Mouse (Mus musculus): ENCODE measurements around the gene Heatr4. TPM values are rescaled to one million over a fixed set of nuclear protein-coding genes. Genes with fewer than 3 reads are reported as not detected.

Heatr4 gene
- total and polyA plus RNA-seq, 2 experiments from 2014 or later, result 0.16 TPM; not detected in 1

- Histone ChIP-seq H3K4me3 (ENCODE audit: low read length) (no peak overlapping the region), H3K4me2 (ENCODE audit: low read depth, low read length) (no peak overlapping the region), H3K27me3 (ENCODE audit: insufficient read depth, low read length) (no peaks in the 10 kb centered on the region), H3K36me3 (ENCODE audit: insufficient read depth, low read length) (no peaks in the 10 kb centered on the region), H3K27ac (peak overlapping the region; percentile 58), H3K9ac (replicated peaks; ENCODE audit: low read length) (no peak overlapping the region), H3K9me3 (ENCODE audit: low read length) (0 out of 2 replicates have a peak, but pooled peaks cover 3% of the 10 kb centered on the region), H3K4me1 (ENCODE audit: insufficient read depth, low read length) (peaks cover 4% of the 10 kb centered on the region; the same call in 1 of the 2 replicates)
- TF ChIP-seq CTCF (IDR thresholded peaks at IDR 0.05; ENCODE audit: low read depth), result no peak
- DNase-seq (ENCODE audit: low spot score) (no peak), ATAC-seq (no peak)
- 47% methylated on average over 11 of the region's 11 CpGs for WGBS
Observed at GRCm38 (mm10) chr12:83998341-83999107, 13.9 kb upstream of the Heatr4 start.

GRCm38 (mm10) chr12:83997221-83997620 is 12.6 kb upstream of the Heatr4 start:
- no peak overlapping the region for H3K27ac ChIP-seq
- no peak overlapping the region for H3K4me3 ChIP-seq (ENCODE audit: low read length)
- no peak for TF ChIP-seq CTCF (IDR thresholded peaks at IDR 0.05; ENCODE audit: low read depth)

GRCm38 (mm10) chr12:83989378-83989777 is 4.7 kb upstream of the Heatr4 start:
- Histone ChIP-seq H3K9me3 (ENCODE audit: low read length) (no peaks in the 10 kb centered on the region), H3K4me2 (ENCODE audit: low read depth, low read length) (no peak overlapping the region), H3K4me1 (ENCODE audit: insufficient read depth, low read length) (no peaks in the 10 kb centered on the region), H3K27me3 (ENCODE audit: insufficient read depth, low read length) (no peaks in the 10 kb centered on the region), H3K9ac (replicated peaks; ENCODE audit: low read length) (no peak overlapping the region), H3K36me3 (ENCODE audit: insufficient read depth, low read length) (no peaks in the 10 kb centered on the region), H3K27ac (no peak overlapping the region), H3K4me3 (ENCODE audit: low read length) (no peak overlapping the region)
- ATAC-seq, result no peak
- no peak for DNase-seq (ENCODE audit: low spot score)
- 98% methylated on average over 4 of the region's 4 CpGs for WGBS
- TF ChIP-seq CTCF (IDR thresholded peaks at IDR 0.05; ENCODE audit: low read depth), result no peak

More at GRCm38 (mm10) chr12:83997221-83997620, 12.6 kb upstream of the Heatr4 start:
- H3K4me1 ChIP-seq (ENCODE audit: insufficient read depth, low read length), result peaks cover 4% of the 10 kb centered on the region; the same call in 1 of the 2 replicates
- 0 out of 2 replicates have a peak, but pooled peaks cover 3% of the 10 kb centered on the region for H3K9me3 ChIP-seq (ENCODE audit: low read length)
- DNase-seq (ENCODE audit: low spot score), result no peak
- no peak overlapping the region for H3K9ac ChIP-seq (replicated peaks; ENCODE audit: low read length)
- H3K27me3 ChIP-seq (ENCODE audit: insufficient read depth, low read length), result no peaks in the 10 kb centered on the region
- no peak for ATAC-seq
- H3K4me2 ChIP-seq (ENCODE audit: low read depth, low read length), result no peak overlapping the region
- 42% methylated on average over 2 of the region's 2 CpGs for WGBS
- no peaks in the 10 kb centered on the region for H3K36me3 ChIP-seq (ENCODE audit: insufficient read depth, low read length)

GRCm38 (mm10) chr12:83988483-83988882 is 3.8 kb upstream of the Heatr4 start:
- Histone ChIP-seq H3K9me3 (ENCODE audit: low read length) (no peaks in the 10 kb centered on the region), H3K9ac (replicated peaks; ENCODE audit: low read length) (peak overlapping the region; percentile 77), H3K36me3 (ENCODE audit: insufficient read depth, low read length) (no peaks in the 10 kb centered on the region), H3K4me2 (ENCODE audit: low read depth, low read length) (peak overlapping the region; percentile 53), H3K27me3 (ENCODE audit: insufficient read depth, low read length) (no peaks in the 10 kb centered on the region), H3K4me3 (ENCODE audit: low read length) (peak overlapping the region; percentile 54), H3K27ac (peak overlapping the region; percentile 96), H3K4me1 (ENCODE audit: insufficient read depth, low read length) (no peaks in the 10 kb centered on the region)
- DNase-seq (ENCODE audit: low spot score) (no peak), ATAC-seq (peak; percentile 33; the same call in 1 of the 2 replicates)
- 62% methylated on average over 4 of the region's 4 CpGs for WGBS
- no peak for TF ChIP-seq CTCF (IDR thresholded peaks at IDR 0.05; ENCODE audit: low read depth)

- Histone ChIP-seq H3K9ac (replicated peaks; ENCODE audit: low read length) (peak within 1 kb of the TSS; percentile 77), H3K9me3 (ENCODE audit: low read length) (no peaks in the 10 kb centered on the region), H3K27ac (peak within 1 kb of the TSS; percentile 96), H3K27me3 (ENCODE audit: insufficient read depth, low read length) (no peaks in the 10 kb centered on the region), H3K4me2 (ENCODE audit: low read depth, low read length) (peak within 1 kb of the TSS; percentile 53), H3K4me1 (ENCODE audit: insufficient read depth, low read length) (no peaks in the 10 kb centered on the region), H3K4me3 (ENCODE audit: low read length) (peak within 1 kb of the TSS; percentile 54), H3K36me3 (ENCODE audit: insufficient read depth, low read length) (no peaks in the 10 kb centered on the region)
- DNase-seq (ENCODE audit: low spot score) (peak; percentile 91), ATAC-seq (peak; percentile 95)
- under 1% methylated on average over 80 of the region's 80 CpGs for WGBS
- peak; percentile 88 for TF ChIP-seq CTCF (IDR thresholded peaks at IDR 0.05; ENCODE audit: low read depth)
Observed at GRCm38 (mm10) chr12:83987583-83988441, 3.2 kb upstream of the Heatr4 start, which contains the start of gene Acot2. TSS of gene Acot2 (plus strand) at chr12:83987861.

GRCm38 (mm10) chr12:83987242-83987582 is 2.6 kb upstream of the Heatr4 start:
- TF ChIP-seq CTCF (IDR thresholded peaks at IDR 0.05; ENCODE audit: low read depth), result no peak
- peak overlapping the region; percentile 54 for H3K4me3 ChIP-seq (ENCODE audit: low read length)
- 28% methylated on average over 8 of the region's 8 CpGs for WGBS
- H3K36me3 ChIP-seq (ENCODE audit: insufficient read depth, low read length), result no peaks in the 10 kb centered on the region
- H3K27me3 ChIP-seq (ENCODE audit: insufficient read depth, low read length), result no peaks in the 10 kb centered on the region
- H3K4me1 ChIP-seq (ENCODE audit: insufficient read depth, low read length), result no peaks in the 10 kb centered on the region
- peak overlapping the region; percentile 77 for H3K9ac ChIP-seq (replicated peaks; ENCODE audit: low read length)
- ATAC-seq, result no peak
- H3K9me3 ChIP-seq (ENCODE audit: low read length), result no peaks in the 10 kb centered on the region
- peak overlapping the region; percentile 96 for H3K27ac ChIP-seq
- H3K4me2 ChIP-seq (ENCODE audit: low read depth, low read length), result peak overlapping the region; percentile 53
- DNase-seq (ENCODE audit: low spot score), result no peak
